8 mouse cellular contexts compared by ENCODE assay signal in the genomic region with DNA sequence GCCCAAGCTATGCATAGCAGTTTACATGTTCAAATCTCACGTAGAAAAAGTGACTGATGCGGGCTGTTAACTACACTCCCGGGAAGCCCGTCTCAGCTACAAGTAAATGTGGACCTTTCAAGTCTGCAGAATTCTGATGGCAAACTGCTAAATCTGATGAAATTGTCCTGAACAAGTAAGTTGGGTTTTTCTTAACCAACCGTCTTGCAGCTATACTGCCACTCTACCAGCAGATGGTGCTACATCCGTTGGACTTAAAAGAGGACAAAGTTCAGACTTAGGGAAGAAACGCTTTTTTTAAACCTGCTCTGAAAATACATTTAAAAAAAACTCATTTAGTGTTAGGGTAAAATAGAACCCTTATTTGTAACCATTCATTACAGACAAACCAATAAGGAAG. TPM values are rescaled to one million over a fixed set of nuclear protein-coding genes. Genes with fewer than 3 reads are reported as not detected.
DNase-seq lines count a peak whose midpoint lies in the region; ATAC-seq and TF ChIP-seq lines count a peak whose summit lies in the region.

No protein-coding gene starts in this region.

- H3K9me3 ChIP-seq in heart, embryonic 13.5 days = no peaks in the 10 kb centered on the region

- 32% methylated on average over 7 of the region's 7 CpGs for WGBS in heart, embryonic 13.5 days

- H3K27me3 ChIP-seq in heart, embryonic 13.5 days (replicated peaks) = no peaks in the 10 kb centered on the region
- no peaks in the 10 kb centered on the region for H3K27me3 ChIP-seq in splenic B cell, adult 2 months (ENCODE audit: control insufficient read depth, insufficient read depth, low read length, poor library complexity, severe bottlenecking)

- intact Hi-C loops in gastrocnemius, adult 2 months (cut with DNase I) = loop anchor here (10.0 kb wide), 1 partner anchor 259 kb away; a partner anchor contains a TSS

- H3K9ac ChIP-seq in heart, embryonic 13.5 days = peak overlapping the region; percentile 61

- peaks cover 46% of the 10 kb centered on the region for H3K4me1 ChIP-seq in heart, embryonic 13.5 days

- no peak for ATAC-seq in heart, embryonic 13.5 days (ENCODE audit: extremely low read depth, insufficient number of reproducible peaks, low FRiP score, low TSS enrichment)
- peak; percentile 26; the same call in 1 of the 2 replicates for ATAC-seq in megakaryocyte, adult 5-6 weeks (ENCODE audit: poor library complexity, severe bottlenecking)

- peak overlapping the region; percentile 96 for H3K4me3 ChIP-seq in gastrocnemius, adult 2 months
- H3K4me3 ChIP-seq in heart, embryonic 13.5 days = peak overlapping the region; percentile 98

- TF ChIP-seq CTCF in gastrocnemius, adult 2 months (IDR thresholded peaks at IDR 0.05) = no peak; the same call in 1 of the 2 replicates

- H3K36me3 ChIP-seq in heart, embryonic 13.5 days = peaks cover 15% of the 10 kb centered on the region
- no peaks in the 10 kb centered on the region for H3K36me3 ChIP-seq in splenic B cell, adult 2 months (ENCODE audit: control insufficient read depth, insufficient read depth, low read length, poor library complexity, severe bottlenecking)

- peak overlapping the region; percentile 100 for H3K27ac ChIP-seq in gastrocnemius, adult 2 months
- peak overlapping the region; percentile 42; the same call in 1 of the 2 replicates for H3K27ac ChIP-seq in heart, embryonic 13.5 days (replicated peaks)

- peak overlapping the region; percentile 88 for H3K4me2 ChIP-seq in heart, embryonic 13.5 days

- DNase-seq in gastrocnemius, adult 2 months = peak; percentile 36
- no peak for DNase-seq in gastrocnemius, adult 8-10 months (ENCODE audit: low spot score in 2 of 2)
- peak; percentile 30 to 53 for DNase-seq in cerebellum, postnatal 25 days
- DNase-seq in kidney, postnatal 10 days = peak; percentile 66
- DNase-seq in splenic B cell, adult 2 months (ENCODE audit: low read depth, low spot score) = peak; percentile 83
- no peak for DNase-seq in urinary bladder, postnatal 36 days (ENCODE audit: low spot score in 2 of 2)

RNA-seq across cellular contexts. Expression of a gene that starts 2.2 kb away (rescaled TPM):
- total RNA-seq in gastrocnemius, adult 2 months (2021) = 10 to 100 TPM; 31.1 to 37.7 TPM
- 10 to 100 TPM; 27.2 to 39.3 (median 33.8) TPM for total RNA-seq in gastrocnemius, adult 8-10 months (2022)
- 18.6 and 18.8 TPM in 2 replicates for polyA plus RNA-seq in heart, embryonic 13.5 days (2015; fragmentation: Nextera tagmentation; extraction: Ambion mirVana)
- 68.3 and 78.2 TPM in 2 replicates for total RNA-seq in megakaryocyte, adult 5-6 weeks (2015)
- 44.4 and 46.5 TPM in 2 replicates for total RNA-seq in megakaryocyte, adult 5-6 weeks (2017)

RNA-seq across cellular contexts. Expression of a gene that starts 12.7 kb away (rescaled TPM):
- under 1 TPM; 0.36 to 0.67 TPM for total RNA-seq in gastrocnemius, adult 2 months (2021)
- total RNA-seq in gastrocnemius, adult 8-10 months (2022) = under 1 TPM; 0.22 to 0.46 (median 0.31) TPM
- polyA plus RNA-seq in heart, embryonic 13.5 days (2015; fragmentation: Nextera tagmentation; extraction: Ambion mirVana) = 4.6 and 5.5 TPM in 2 replicates
- 0.07 and 0.09 TPM in 2 replicates for total RNA-seq in megakaryocyte, adult 5-6 weeks (2015)
- total RNA-seq in megakaryocyte, adult 5-6 weeks (2017) = 0.11 and 0.12 TPM in 2 replicates

RNA-seq across cellular contexts. Expression of a gene that starts 31.3 kb away (rescaled TPM):
- total RNA-seq in gastrocnemius, adult 2 months (2021) = 10 to 100 TPM in 1 of 2 experiments, 1 to 10 TPM in 1; 8.0 to 10.8 TPM
- total RNA-seq in gastrocnemius, adult 8-10 months (2022) = 1 to 10 TPM; 7.7 to 9.3 (median 8.3) TPM
- 26.0 and 28.7 TPM in 2 replicates for polyA plus RNA-seq in heart, embryonic 13.5 days (2015; fragmentation: Nextera tagmentation; extraction: Ambion mirVana)
- 52.9 and 53.8 TPM in 2 replicates for total RNA-seq in megakaryocyte, adult 5-6 weeks (2015)
- 36.7 and 38.7 TPM in 2 replicates for total RNA-seq in megakaryocyte, adult 5-6 weeks (2017)

Comparison
In these comparisons a context has a peak if more than half of its experiments do, and no peak if none do; other contexts are left out.
1. DNase-seq: peak in gastrocnemius, adult 2 months (single experiment), cerebellum, postnatal 25 days (2 of 2), kidney, postnatal 10 days (single experiment) and splenic B cell, adult 2 months (single experiment); none in gastrocnemius, adult 8-10 months (0 of 2) and urinary bladder, postnatal 36 days (0 of 2).